Mouse (Mus musculus) CD8-positive naive resting alpha-beta T cell, adult 2 months (primary cell): Measurements from ENCODE around the gene Klf16.
A peak's percentile ranks its signal among the peaks of the same experiment; 100 is the strongest.

Experiments
- DNase-seq, 2 experiments: peaks; one replicate each; pipeline ENCODE4 v3.0.0; 2022; ENCODE audit warnings: low read depth in 2 of 2, low spot score in 2 of 2

Klf16 gene

GRCm38 (mm10) chr10:80577195-80578130 lies at the start of gene Klf16:
TSS of gene Klf16 (minus strand) at chr10:80577321.
- peak; percentile 99 for DNase-seq

DNA sequence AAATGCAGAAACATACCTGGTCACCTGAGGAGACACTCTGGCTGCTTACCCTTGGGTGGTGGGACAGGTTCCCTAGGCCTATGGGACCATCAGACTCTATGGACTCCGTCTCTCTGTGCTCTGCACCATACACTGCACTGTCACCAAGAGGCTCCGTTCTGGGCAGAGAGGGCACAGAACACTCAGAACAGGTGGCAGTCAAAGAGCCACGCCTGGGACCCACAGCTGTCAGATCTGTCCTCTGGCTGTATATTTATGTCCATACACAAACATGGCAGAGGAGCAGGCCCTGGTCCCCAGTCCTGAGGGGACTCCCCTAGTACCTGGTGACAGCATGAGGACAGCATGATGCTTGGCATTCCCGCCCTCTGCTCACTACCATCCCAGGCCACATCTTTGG lies 48.6 kb upstream of the Klf16 start:
- no peak for DNase-seq

DNA sequence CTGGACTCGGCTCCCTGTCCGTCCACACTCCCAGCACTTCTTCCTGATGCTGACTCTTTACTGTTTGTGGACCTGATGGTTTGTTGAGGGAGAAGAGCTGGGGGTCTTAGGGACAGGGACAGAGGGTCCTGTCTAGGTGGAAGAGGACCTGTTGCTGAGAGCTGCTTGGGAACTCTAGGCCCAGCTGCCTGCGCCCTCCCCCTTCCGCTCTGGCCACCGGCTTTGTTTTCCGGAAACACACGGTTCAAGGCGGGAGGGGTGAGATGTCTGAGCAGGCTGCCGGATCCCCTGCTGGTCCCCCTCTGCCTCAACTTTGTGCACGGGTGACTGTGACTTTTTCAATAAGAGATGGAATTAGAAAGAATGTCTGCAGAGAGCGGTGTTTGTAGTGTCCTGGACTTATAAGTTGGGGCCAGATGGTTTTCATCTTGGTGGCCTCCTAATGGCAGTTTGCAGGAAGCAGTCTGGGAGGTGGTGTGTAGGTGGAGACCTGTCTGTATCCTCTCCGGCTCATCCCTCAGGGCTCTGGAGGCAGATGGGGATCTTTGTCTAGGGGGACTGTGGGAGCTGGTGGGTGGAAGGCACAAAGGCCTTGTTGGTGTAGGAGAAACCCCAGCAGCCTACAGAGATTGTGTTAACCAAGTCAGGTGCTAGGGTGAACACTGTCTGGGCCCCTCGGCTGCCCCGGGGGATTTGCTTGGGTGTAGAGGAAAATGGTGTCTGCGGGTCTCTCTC lies 46.5 kb upstream of the Klf16 start:
- DNase-seq = peak; percentile 59 to 65

DNA sequence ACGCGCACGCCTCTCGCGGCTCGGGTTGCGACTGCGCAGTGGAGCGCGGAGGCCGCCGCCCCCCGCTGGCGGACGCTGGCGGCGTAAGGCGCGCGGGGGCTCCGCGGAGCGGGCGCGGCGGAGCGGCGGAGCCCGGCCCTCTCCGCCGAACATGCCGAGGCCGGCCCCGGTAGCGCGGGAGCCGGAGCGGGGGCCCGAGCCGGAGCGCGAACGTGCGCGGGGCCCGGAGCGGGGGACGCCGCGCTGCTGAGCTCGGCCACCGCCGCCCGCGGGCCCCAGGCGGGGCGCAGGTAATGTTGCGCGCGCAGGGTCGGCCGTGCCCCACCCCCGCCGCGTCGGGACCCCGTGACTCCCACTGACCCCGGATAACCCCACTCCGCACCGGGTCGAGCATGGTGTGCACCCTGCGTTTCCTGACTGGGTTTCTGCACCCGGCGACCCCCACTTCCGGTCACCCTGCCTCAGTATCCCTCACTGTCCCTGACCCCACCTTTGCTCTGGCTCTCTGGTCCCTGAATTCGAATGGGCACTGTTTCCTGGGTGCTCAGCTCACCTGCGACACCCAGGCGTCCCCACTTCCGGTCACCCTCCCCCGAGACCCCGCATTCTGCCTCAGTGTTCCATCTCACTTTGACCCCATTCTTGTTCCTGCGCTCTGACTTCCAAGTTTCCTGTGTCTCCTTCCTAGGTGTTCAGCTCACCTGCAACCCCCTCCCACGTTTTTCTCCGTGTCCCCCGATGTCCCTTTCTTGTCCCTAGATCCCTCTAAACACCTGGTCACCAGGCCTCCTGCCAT lies 45.7 kb upstream of the Klf16 start, which contains the start of gene Csnk1g2:
Gene Csnk1g2, plus strand, starts transcription at position 178 of the 796 bp plus-strand sequence.
- peak in 1 of 2 experiments; percentile 69 for DNase-seq

GRCm38 (mm10) chr10:80621940-80622660 lies 45.0 kb upstream of the Klf16 start:
- DNase-seq = peak; percentile 99

- no peak for DNase-seq
Measured at GRCm38 (mm10) chr10:80621690-80621939, 44.5 kb upstream of the Klf16 start.

- no peak for DNase-seq
Measured at GRCm38 (mm10) chr10:80620796-80621689, 43.9 kb upstream of the Klf16 start.

- DNase-seq = no peak
Measured at GRCm38 (mm10) chr10:80620365-80620764, 43.2 kb upstream of the Klf16 start.

- DNase-seq = no peak
Measured at GRCm38 (mm10) chr10:80619465-80620244, 42.5 kb upstream of the Klf16 start.

GRCm38 (mm10) chr10:80618181-80618580 lies 41.1 kb upstream of the Klf16 start:
- peak; percentile 65 to 69 for DNase-seq

- no peak for DNase-seq
Measured at GRCm38 (mm10) chr10:80614351-80614750, 37.2 kb upstream of the Klf16 start.

GRCm38 (mm10) chr10:80613821-80614220 lies 36.7 kb upstream of the Klf16 start:
- DNase-seq = no peak

- no peak for DNase-seq
Measured at GRCm38 (mm10) chr10:80611905-80612304, 34.8 kb upstream of the Klf16 start.

DNA sequence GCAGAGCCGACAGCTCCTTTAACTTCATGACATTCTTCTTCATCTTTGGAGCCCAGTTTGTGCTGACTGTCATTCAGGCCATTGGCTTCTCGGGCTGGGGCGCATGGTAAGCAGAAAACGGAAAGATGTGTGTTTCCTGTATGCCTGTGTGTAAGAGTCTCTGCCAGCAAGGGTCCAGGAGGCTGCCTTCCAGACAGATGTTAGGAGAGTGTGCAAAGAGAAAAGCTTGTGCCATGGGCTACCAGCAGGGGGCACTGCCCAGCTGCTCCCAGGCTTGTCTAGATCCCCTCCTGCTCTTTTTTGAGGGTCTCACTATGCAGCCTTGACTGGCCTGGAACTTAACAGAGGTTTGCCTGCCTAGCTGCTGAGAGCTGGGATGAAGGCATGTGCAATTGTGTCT lies 33.9 kb upstream of the Klf16 start:
- DNase-seq = peak; percentile 57 to 71

DNA sequence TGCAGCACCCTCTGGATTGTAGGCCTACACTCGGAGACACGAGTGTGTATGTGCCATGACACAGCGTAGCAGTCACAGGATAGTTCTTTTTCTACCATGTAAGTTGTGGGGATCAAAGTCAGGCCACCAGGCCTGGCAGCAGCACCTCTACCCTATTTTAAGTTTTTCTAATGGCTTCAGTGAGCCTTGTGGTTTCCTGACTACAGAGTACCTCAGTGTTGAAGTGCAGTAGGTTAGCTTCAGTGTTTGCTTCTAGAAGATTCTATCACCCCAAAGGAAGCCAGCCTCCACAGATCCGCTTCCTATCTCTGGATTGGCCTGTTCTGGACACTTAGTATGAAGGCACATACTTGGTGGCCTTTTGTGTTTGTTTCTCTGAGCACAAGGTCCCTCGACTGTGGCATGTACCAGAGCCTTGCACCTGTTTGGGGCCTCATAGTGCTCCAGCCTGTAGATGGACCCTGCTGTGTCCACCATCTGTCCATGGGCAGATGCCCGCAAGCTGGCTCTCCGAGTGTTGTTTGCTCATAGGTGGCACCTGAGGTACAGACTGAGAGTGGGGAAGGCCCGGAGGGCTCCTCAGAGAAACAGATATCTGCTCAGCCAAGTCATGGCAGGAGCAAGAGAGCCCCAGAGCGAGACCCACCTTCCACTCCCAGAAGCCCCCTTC lies 33.1 kb upstream of the Klf16 start:
- DNase-seq = no peak

- DNase-seq = no peak
Measured at GRCm38 (mm10) chr10:80609269-80609924, 32.3 kb upstream of the Klf16 start.

- no peak for DNase-seq
Measured at GRCm38 (mm10) chr10:80608435-80608834, 31.3 kb upstream of the Klf16 start.
